In the genomic region with DNA sequence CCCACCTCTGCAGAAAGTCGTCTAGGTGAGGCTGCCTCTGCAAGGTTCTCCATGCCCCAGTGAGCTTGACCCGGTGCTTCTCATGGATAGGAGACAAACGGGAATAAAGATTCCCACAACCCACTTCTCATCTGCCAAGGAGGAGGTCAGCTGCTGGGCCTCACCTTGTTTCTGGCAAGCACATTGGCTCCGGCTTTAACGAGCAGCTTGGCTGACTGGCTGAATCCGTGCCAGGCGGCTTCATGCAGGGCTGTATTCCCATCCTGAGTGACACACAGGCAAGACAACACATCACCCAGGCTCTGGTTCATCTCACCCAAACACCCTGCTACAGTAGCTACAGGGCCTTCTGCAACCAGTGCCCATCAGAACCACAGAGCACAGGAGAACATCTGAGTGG, we compare ENCODE assay signal across 9 mouse cellular contexts. TPM values are rescaled to one million over a fixed set of nuclear protein-coding genes. Genes with fewer than 3 reads are reported as not detected.
DNase-seq lines count a peak whose midpoint lies in the region; ATAC-seq lines count a peak whose summit lies in the region.
"Had no signal": no experiment of that assay in that cellular context is flagged by ENCODE, and none has a peak within 500 bp of the region (broad histone marks: within the 10 kb centered on the region; RNA-seq: fewer than 3 reads in every experiment).

No protein-coding gene starts in this region.

- no peaks in the 10 kb centered on the region for H3K36me3 ChIP-seq in heart, embryonic 11.5 days (ENCODE audit: control insufficient read depth, insufficient read depth, low read length)
- no peaks in the 10 kb centered on the region for H3K36me3 ChIP-seq in heart, embryonic 14.5 days (ENCODE audit: control insufficient read depth, insufficient read depth, low read length)

- ATAC-seq in heart, embryonic 11.5 days (replicated peaks; ENCODE audit: insufficient number of reproducible peaks, low FRiP score, low TSS enrichment): no peak
- peak; percentile 44; the same call in 1 of the 2 replicates for ATAC-seq in heart, embryonic 14.5 days (ENCODE audit: insufficient number of reproducible peaks, insufficient read depth, low FRiP score, low read depth)

- no peak overlapping the region for H3K4me3 ChIP-seq in heart, embryonic 11.5 days (ENCODE audit: low read depth, low read length)
- no peak overlapping the region for H3K4me3 ChIP-seq in heart, embryonic 14.5 days (ENCODE audit: control insufficient read depth in 1 of 2, insufficient read depth in 1 of 2, low read depth in 1 of 2, low read length in 2 of 2)

- DNase-seq in heart, adult 11 months: peak; percentile 94
- DNase-seq in ovary, adult 18-20 months (ENCODE audit: low spot score): peak; percentile 25
- DNase-seq in ovary, postnatal 10 days (ENCODE audit: low spot score): no peak
- DNase-seq in ovary, postnatal 14 days (ENCODE audit: low spot score): peak; percentile 5
- no peak for DNase-seq in testis, postnatal 10 days (ENCODE audit: low spot score)
- DNase-seq in natural killer cell, adult 2 months (ENCODE audit: low spot score in 2 of 2): no peak
- DNase-seq: adrenal gland, postnatal 36 days had no signal

- H3K4me1 ChIP-seq in heart, embryonic 11.5 days (ENCODE audit: control insufficient read depth, insufficient read depth, low read length): peaks cover 17% of the 10 kb centered on the region; the same call in 1 of the 2 replicates
- peaks cover 8 to 16% of the 10 kb centered on the region in 2 experiments; a peak in 3 of 4 replicates for H3K4me1 ChIP-seq in heart, embryonic 14.5 days (ENCODE audit: control insufficient read depth in 2 of 2, insufficient read depth in 2 of 2, low read length in 2 of 2)

- 67% methylated on average over 7 of the region's 7 CpGs for WGBS in heart, embryonic 11.5 days (ENCODE audit: insufficient replicate concordance)
- WGBS in heart, embryonic 14.5 days: 35% methylated on average over 7 of the region's 7 CpGs

- no peak overlapping the region for H3K4me2 ChIP-seq in heart, embryonic 11.5 days
- no peak overlapping the region for H3K4me2 ChIP-seq in heart, embryonic 14.5 days (ENCODE audit: low read length)

- no peaks in the 10 kb centered on the region for H3K27me3 ChIP-seq in heart, embryonic 11.5 days (ENCODE audit: control insufficient read depth, insufficient read depth, low read length)
- no peaks in the 10 kb centered on the region for H3K27me3 ChIP-seq in heart, embryonic 14.5 days (ENCODE audit: control insufficient read depth, insufficient read depth, low read length)

- H3K9ac ChIP-seq in heart, embryonic 11.5 days (ENCODE audit: low read depth, low read length): no peak overlapping the region
- no peak overlapping the region for H3K9ac ChIP-seq in heart, embryonic 14.5 days (ENCODE audit: low read length)

- H3K9me3 ChIP-seq in heart, embryonic 11.5 days (replicated peaks; ENCODE audit: control insufficient read depth, low read length): no peaks in the 10 kb centered on the region
- H3K9me3 ChIP-seq in heart, embryonic 14.5 days (ENCODE audit: control insufficient read depth, low read length): no peaks in the 10 kb centered on the region

- no peak overlapping the region for H3K27ac ChIP-seq in heart, embryonic 11.5 days (ENCODE audit: low read depth, low read length)
- no peak overlapping the region for H3K27ac ChIP-seq in heart, embryonic 14.5 days (replicated peaks in 1 of 2; ENCODE audit: control insufficient read depth in 1 of 2, insufficient read depth in 1 of 2, low read depth in 2 of 2, low read length in 2 of 2)

RNA-seq across cellular contexts. Expression of a gene that starts 26.9 kb away (rescaled TPM):
- 122 and 132 TPM in 2 replicates for polyA plus RNA-seq in heart, embryonic 11.5 days (2014; fragmentation: Nextera tagmentation; extraction: Ambion mirVana)
- 137 and 144 TPM in 2 replicates for polyA plus RNA-seq in heart, embryonic 14.5 days (2014; fragmentation: Nextera tagmentation; extraction: Ambion mirVana)

Comparison
In these comparisons a context has a peak if more than half of its experiments do, and no peak if none do; other contexts are left out.
1. DNase-seq: peak in heart, adult 11 months (single experiment), ovary, adult 18-20 months (single experiment) and ovary, postnatal 14 days (single experiment); none in ovary, postnatal 10 days (single experiment), testis, postnatal 10 days (single experiment) and natural killer cell, adult 2 months (0 of 2).